Mouse (Mus musculus): ENCODE results near the gene Prlh. TPM values are rescaled to one million over a fixed set of nuclear protein-coding genes. Genes with fewer than 3 reads are reported as not detected.

The Prlh gene
- polyA plus RNA-seq, 1 experiment = not detected

GRCm38 (mm10) chr1:90956245-90957096 lies 3.6 kb downstream of the Prlh start:
- Histone ChIP-seq H3K79me3 (ENCODE audit: low read depth) (no peaks in the 10 kb centered on the region), H3K36me3 (ENCODE audit: control insufficient read depth, insufficient read depth) (no peaks in the 10 kb centered on the region)
- TF ChIP-seq USF1 (IDR thresholded peaks at IDR 0.05; ENCODE audit: low read depth) (no peak), CTCF (IDR thresholded peaks at IDR 0.05; ENCODE audit: control insufficient read depth, insufficient read depth, insufficient read length) (peak; percentile 39)

GRCm38 (mm10) chr1:90962526-90962925 lies 9.6 kb downstream of the Prlh start:
- Histone ChIP-seq H3ac (ENCODE audit: control insufficient read depth, insufficient read length, low read depth) (no peak overlapping the region), H3K27me3 (ENCODE audit: control insufficient read depth, insufficient read depth, insufficient read length) (peaks cover 29% of the 10 kb centered on the region), H3K36me3 (ENCODE audit: control insufficient read depth, insufficient read depth) (no peaks in the 10 kb centered on the region), H3K79me2 (ENCODE audit: control insufficient read depth, insufficient read depth) (no peaks in the 10 kb centered on the region), H3K79me3 (ENCODE audit: low read depth) (no peaks in the 10 kb centered on the region), H3K4me3 (ENCODE audit: insufficient read depth, poor library complexity, severe bottlenecking) (no peak overlapping the region)
- no peak for TF ChIP-seq MYOG (IDR thresholded peaks at IDR 0.05; ENCODE audit: control insufficient read depth, extremely low read depth, insufficient read length)
- TF ChIP-seq MAX (IDR thresholded peaks at IDR 0.05) = no peak
- no peak for TF ChIP-seq USF1 (IDR thresholded peaks at IDR 0.05; ENCODE audit: low read depth)

More at GRCm38 (mm10) chr1:90956245-90957096, 3.6 kb downstream of the Prlh start:
- Histone ChIP-seq H3K27me3 (ENCODE audit: control insufficient read depth, insufficient read depth, insufficient read length) (peaks cover 27% of the 10 kb centered on the region), H3ac (ENCODE audit: control insufficient read depth, insufficient read length, low read depth) (no peak overlapping the region), H3K79me2 (ENCODE audit: control insufficient read depth, insufficient read depth) (no peaks in the 10 kb centered on the region), H3K4me3 (ENCODE audit: insufficient read depth, poor library complexity, severe bottlenecking) (no peak overlapping the region)

DNA sequence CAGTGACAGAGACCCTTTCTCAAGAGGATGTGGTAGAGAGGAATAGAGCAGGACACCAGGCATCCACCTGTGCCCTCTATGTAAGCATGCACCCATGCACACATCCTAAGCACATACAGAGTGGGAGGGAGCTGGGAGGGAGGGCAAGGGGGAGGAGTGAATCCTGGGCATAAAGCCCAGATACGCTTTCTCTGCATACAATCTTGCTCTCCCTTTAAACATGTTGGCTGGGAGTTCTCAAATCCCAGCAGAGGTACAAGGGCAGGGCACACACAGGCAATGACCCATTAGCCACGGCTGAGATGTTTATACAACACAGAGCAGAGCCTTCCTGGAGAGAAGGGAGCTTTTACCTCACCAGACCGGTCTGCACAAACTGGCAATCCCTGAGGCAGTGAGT lies 10.1 kb downstream of the Prlh start:
- H3K36me3 ChIP-seq (ENCODE audit: control insufficient read depth, insufficient read depth) = no peaks in the 10 kb centered on the region
- no peak overlapping the region for H3K4me3 ChIP-seq (ENCODE audit: insufficient read depth, poor library complexity, severe bottlenecking)
- no peaks in the 10 kb centered on the region for H3K79me3 ChIP-seq (ENCODE audit: low read depth)
- TF ChIP-seq CTCF (IDR thresholded peaks at IDR 0.05; ENCODE audit: control insufficient read depth, insufficient read depth, insufficient read length) (no peak), USF1 (IDR thresholded peaks at IDR 0.05; ENCODE audit: low read depth) (no peak), FOSL1 (IDR thresholded peaks at IDR 0.05; ENCODE audit: insufficient read depth, low read length, poor library complexity, severe bottlenecking) (no peak), MAX (IDR thresholded peaks at IDR 0.05) (no peak), CEBPB (IDR thresholded peaks at IDR 0.05; ENCODE audit: low read depth) (no peak), MYOG (IDR thresholded peaks at IDR 0.05; ENCODE audit: control insufficient read depth, extremely low read depth, insufficient read length) (no peak), MYOD1 (IDR thresholded peaks at IDR 0.05; ENCODE audit: control insufficient read depth, insufficient read length, low read depth) (no peak)
- H3K27me3 ChIP-seq (ENCODE audit: control insufficient read depth, insufficient read depth, insufficient read length) = peaks cover 29% of the 10 kb centered on the region
- H3K79me2 ChIP-seq (ENCODE audit: control insufficient read depth, insufficient read depth) = no peaks in the 10 kb centered on the region
- no peak overlapping the region for H3ac ChIP-seq (ENCODE audit: control insufficient read depth, insufficient read length, low read depth)

DNA sequence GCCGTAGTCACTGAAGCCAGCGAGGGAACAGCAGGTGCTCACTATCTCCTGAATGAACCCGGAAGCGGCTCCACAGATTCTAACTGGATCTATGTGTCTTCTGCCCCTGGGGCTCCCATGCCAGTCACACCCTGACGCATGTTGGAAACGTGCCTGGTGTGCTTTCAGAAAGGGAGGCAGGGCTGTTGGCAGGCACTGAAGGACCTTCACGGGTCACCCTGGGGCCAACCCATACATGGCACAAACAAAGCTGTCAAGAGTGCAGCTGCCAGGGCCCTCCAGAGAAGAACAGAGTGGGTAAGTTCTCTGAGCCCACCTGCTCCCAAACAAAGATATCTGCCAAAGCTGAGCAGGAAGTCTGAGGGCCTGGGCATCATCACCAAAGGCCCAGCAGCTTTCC lies 14.7 kb downstream of the Prlh start:
- TF ChIP-seq MYOG (IDR thresholded peaks at IDR 0.05; ENCODE audit: control insufficient read depth, extremely low read depth, insufficient read length) = no peak
- no peak for TF ChIP-seq FOSL1 (IDR thresholded peaks at IDR 0.05; ENCODE audit: insufficient read depth, low read length, poor library complexity, severe bottlenecking)
- TF ChIP-seq USF1 (IDR thresholded peaks at IDR 0.05; ENCODE audit: low read depth) = no peak
- no peak for TF ChIP-seq CTCF (IDR thresholded peaks at IDR 0.05; ENCODE audit: control insufficient read depth, insufficient read depth, insufficient read length)
- TF ChIP-seq MYOD1 (IDR thresholded peaks at IDR 0.05; ENCODE audit: control insufficient read depth, insufficient read length, low read depth) = no peak
- no peak for TF ChIP-seq CEBPB (IDR thresholded peaks at IDR 0.05; ENCODE audit: low read depth)
- no peak for TF ChIP-seq MAX (IDR thresholded peaks at IDR 0.05)

GRCm38 (mm10) chr1:90968649-90969048 lies 15.7 kb downstream of the Prlh start:
- TF ChIP-seq USF1 (IDR thresholded peaks at IDR 0.05; ENCODE audit: low read depth) (no peak), MAX (IDR thresholded peaks at IDR 0.05) (no peak), CEBPB (IDR thresholded peaks at IDR 0.05; ENCODE audit: low read depth) (no peak), MYOD1 (IDR thresholded peaks at IDR 0.05; ENCODE audit: control insufficient read depth, insufficient read length, low read depth) (no peak), MYOG (IDR thresholded peaks at IDR 0.05; ENCODE audit: control insufficient read depth, extremely low read depth, insufficient read length) (no peak), CTCF (IDR thresholded peaks at IDR 0.05; ENCODE audit: control insufficient read depth, insufficient read depth, insufficient read length) (no peak), FOSL1 (IDR thresholded peaks at IDR 0.05; ENCODE audit: insufficient read depth, low read length, poor library complexity, severe bottlenecking) (no peak)
- no peaks in the 10 kb centered on the region for H3K79me3 ChIP-seq (ENCODE audit: low read depth)
- no peak overlapping the region for H3K4me3 ChIP-seq (ENCODE audit: insufficient read depth, poor library complexity, severe bottlenecking)
- H3K36me3 ChIP-seq (ENCODE audit: control insufficient read depth, insufficient read depth) = no peaks in the 10 kb centered on the region
- no peak overlapping the region for H3ac ChIP-seq (ENCODE audit: control insufficient read depth, insufficient read length, low read depth)
- H3K79me2 ChIP-seq (ENCODE audit: control insufficient read depth, insufficient read depth) = no peaks in the 10 kb centered on the region
- no peaks in the 10 kb centered on the region for H3K27me3 ChIP-seq (ENCODE audit: control insufficient read depth, insufficient read depth, insufficient read length)

More for the DNA sequence above, 14.7 kb downstream of the Prlh start:
- no peak overlapping the region for H3K4me3 ChIP-seq (ENCODE audit: insufficient read depth, poor library complexity, severe bottlenecking)
- no peaks in the 10 kb centered on the region for H3K79me2 ChIP-seq (ENCODE audit: control insufficient read depth, insufficient read depth)
- H3K27me3 ChIP-seq (ENCODE audit: control insufficient read depth, insufficient read depth, insufficient read length) = no peaks in the 10 kb centered on the region
- no peak overlapping the region for H3ac ChIP-seq (ENCODE audit: control insufficient read depth, insufficient read length, low read depth)
- no peaks in the 10 kb centered on the region for H3K36me3 ChIP-seq (ENCODE audit: control insufficient read depth, insufficient read depth)
- H3K79me3 ChIP-seq (ENCODE audit: low read depth) = no peaks in the 10 kb centered on the region

GRCm38 (mm10) chr1:90969347-90969784 lies 16.5 kb downstream of the Prlh start, which contains the start of gene Rab17:
Rab17 (minus strand) TSS chr1:90969661.
- Histone ChIP-seq H3K4me3 (ENCODE audit: insufficient read depth, poor library complexity, severe bottlenecking) (no peak within 1 kb of the TSS), H3K79me3 (ENCODE audit: low read depth) (no peaks in the 10 kb centered on the region), H3K36me3 (ENCODE audit: control insufficient read depth, insufficient read depth) (no peaks in the 10 kb centered on the region), H3K27me3 (ENCODE audit: control insufficient read depth, insufficient read depth, insufficient read length) (no peaks in the 10 kb centered on the region), H3K79me2 (ENCODE audit: control insufficient read depth, insufficient read depth) (no peaks in the 10 kb centered on the region), H3ac (ENCODE audit: control insufficient read depth, insufficient read length, low read depth) (no peak within 1 kb of the TSS)
- TF ChIP-seq MAX (IDR thresholded peaks at IDR 0.05) (no peak), MYOG (IDR thresholded peaks at IDR 0.05; ENCODE audit: control insufficient read depth, extremely low read depth, insufficient read length) (no peak), FOSL1 (IDR thresholded peaks at IDR 0.05; ENCODE audit: insufficient read depth, low read length, poor library complexity, severe bottlenecking) (no peak), USF1 (IDR thresholded peaks at IDR 0.05; ENCODE audit: low read depth) (no peak), MYOD1 (IDR thresholded peaks at IDR 0.05; ENCODE audit: control insufficient read depth, insufficient read length, low read depth) (no peak), CEBPB (IDR thresholded peaks at IDR 0.05; ENCODE audit: low read depth) (no peak), CTCF (IDR thresholded peaks at IDR 0.05; ENCODE audit: control insufficient read depth, insufficient read depth, insufficient read length) (no peak)

Measured in C2C12 (cell line).